Mouse (Mus musculus): ENCODE results near the gene Ambp.

The Ambp gene

DNA sequence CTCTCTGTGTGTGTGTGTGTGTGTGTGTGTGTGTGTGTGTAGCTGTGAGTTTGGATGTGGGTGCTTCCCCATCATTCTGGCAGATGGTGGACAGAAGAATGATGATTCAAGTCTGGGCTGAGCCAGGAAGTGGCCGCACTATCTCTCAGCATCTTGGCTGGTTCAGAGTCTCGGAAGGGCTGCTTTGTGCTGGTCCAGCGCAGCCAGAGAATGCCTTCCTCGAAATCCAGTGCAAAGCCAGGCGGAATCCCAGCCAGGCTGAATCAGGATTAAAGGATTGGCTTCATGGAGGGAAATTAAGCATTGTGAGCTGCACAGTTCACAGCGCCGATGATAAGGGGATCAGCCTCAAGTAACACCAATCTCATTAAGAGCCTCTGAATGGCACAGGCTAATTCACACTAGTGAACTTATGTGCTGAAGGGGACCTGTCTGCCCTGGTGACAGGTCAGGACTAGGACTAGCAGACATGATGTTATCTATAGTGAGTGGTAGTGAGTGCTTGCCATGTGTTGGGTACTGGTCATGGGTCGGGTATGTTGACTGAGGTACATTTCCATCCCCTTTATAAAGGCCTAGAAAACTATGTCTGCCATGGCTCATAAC lies 29.6 kb downstream of the Ambp start:
- in situ Hi-C loops (cut with MboI; ENCODE audit: low sequenced_read_pairs): no loop called here

GRCm38 (mm10) chr4:63118639-63119437 lies 35.8 kb downstream of the Ambp start:
- in situ Hi-C loops (cut with MboI; ENCODE audit: low sequenced_read_pairs): loop anchor here (10.0 kb wide), 1 partner anchor 204 kb away; no protein-coding TSS in a partner anchor

DNA sequence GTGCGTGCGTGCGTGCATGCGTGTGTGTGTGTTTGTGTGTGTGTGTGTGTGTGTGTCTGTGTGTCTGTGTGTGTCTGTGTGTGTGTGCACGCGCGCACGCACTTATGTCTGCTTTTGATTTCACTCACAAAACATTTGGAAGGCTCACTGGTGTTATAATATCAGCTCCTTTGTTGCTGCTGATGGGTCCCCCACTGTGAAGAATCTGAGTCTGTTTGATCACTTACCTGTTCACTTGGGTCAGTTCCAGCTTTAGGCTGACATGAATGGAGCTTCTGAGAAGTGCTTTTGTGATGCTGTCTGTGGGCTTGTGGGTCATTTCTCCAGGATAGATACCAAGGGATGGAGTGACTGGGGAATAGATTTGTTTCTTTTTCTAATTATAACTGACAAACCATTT lies 48.9 kb downstream of the Ambp start:
- in situ Hi-C loops (cut with MboI; ENCODE audit: low sequenced_read_pairs): no loop called here

GRCm38 (mm10) chr4:63102025-63102424 lies 52.6 kb downstream of the Ambp start:
- in situ Hi-C loops (cut with MboI; ENCODE audit: low sequenced_read_pairs): no loop called here

DNA sequence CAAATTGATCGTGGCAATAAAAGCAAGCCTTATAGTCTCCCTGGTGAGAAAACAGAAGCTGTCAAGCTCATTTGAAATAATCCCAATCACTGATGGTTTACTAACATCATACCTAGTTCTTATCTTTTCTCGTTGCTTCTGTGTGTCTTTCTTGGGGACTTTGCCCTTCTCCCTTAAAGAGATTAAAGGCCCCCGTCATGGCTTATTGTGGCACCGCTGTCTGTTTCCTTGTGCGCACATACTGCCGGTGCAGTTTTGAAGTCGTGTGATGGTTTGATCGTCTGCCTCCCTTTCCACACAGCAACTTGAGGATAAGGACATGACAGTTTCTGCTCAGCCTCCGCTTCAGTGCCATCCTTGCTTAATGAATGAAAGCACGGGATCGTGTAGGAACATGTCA lies 54.1 kb downstream of the Ambp start:
- in situ Hi-C loops (cut with MboI; ENCODE audit: low sequenced_read_pairs): no loop called here

DNA sequence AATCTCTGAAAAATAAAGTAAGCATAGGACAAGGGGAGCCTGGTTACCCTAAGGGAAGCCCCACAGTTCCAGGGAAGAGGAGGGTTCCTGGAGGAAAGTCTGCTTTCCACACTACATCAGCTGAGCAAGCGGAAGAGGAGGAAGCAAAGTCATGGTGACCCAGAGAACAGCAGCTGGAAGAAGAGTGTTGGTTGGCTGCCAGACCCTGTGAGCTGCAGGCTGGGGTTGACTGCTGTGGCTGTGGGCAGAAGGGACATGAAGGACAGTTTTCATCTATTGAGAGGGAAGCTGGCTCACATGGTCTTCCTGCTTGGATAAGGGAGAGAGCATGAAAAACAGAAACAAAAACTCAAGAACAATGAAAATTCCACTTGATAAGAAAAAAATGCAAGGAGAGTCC lies 57.0 kb downstream of the Ambp start:
- in situ Hi-C loops (cut with MboI; ENCODE audit: low sequenced_read_pairs): no loop called here

Data from CH12F3 (cell line).